Mouse (Mus musculus) stomach, postnatal 0 days (tissue): Measurements from ENCODE around the gene Fam180a.

Source experiments
- CTCF ChIP-seq: IDR thresholded peaks from 2 replicates; pipeline ENCODE4 v1.5.1; 2016; ENCODE audit warnings: antibody characterized with exemption, low read depth, mild to moderate bottlenecking, moderate library complexity
- EP300 ChIP-seq: optimal IDR thresholded peaks from 2 replicates; pipeline ENCODE3; 2016; ENCODE audit warnings: antibody characterized with exemption

GRCm38 (mm10) chr6:35355320-35355719, 29.4 kb upstream of the Fam180a start:
- TF ChIP-seq CTCF (no peak), EP300 (no peak)
